Mouse (Mus musculus) testis, adult 2 months (tissue): ENCODE measurements around the gene Ssr1.

Source experiments
- CTCF ChIP-seq: fragments of 200-500 bp; IDR thresholded peaks from 2 replicates; pipeline ENCODE4 v1.5.1; 2012; ENCODE audit warnings: low read depth, mild to moderate bottlenecking, inconsistent platforms, low read length, moderate library complexity; ENCODE audit not compliant: control insufficient read depth, insufficient read depth, insufficient replicate concordance
- POLR2A ChIP-seq: fragments of 200-500 bp; IDR thresholded peaks from 2 replicates; pipeline ENCODE4 v1.6.1; 2012; ENCODE audit warnings: low read depth, mild to moderate bottlenecking, inconsistent platforms, low read length, moderate library complexity; ENCODE audit not compliant: control insufficient read depth

DNA sequence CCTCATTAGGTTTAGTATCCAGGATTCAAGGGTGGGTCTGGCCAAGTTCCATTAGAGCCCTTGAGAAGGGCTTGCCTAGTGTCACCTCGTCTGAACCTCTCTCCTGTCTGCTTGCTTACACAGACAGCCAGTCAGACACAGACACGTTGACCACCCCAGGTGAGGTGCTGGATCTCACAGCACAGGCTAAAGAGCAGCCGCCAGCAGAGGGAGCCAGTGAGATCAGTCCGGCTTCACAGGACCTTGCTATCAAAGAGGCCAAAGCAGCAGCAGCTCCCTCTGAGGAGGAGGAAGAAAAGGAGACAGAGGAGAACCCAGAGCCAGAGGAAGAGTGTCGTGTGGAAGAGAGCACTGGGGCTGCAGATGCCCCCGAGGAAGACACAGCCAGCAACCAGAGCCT, 47.3 kb downstream of the Ssr1 start:
- TF ChIP-seq CTCF (peak; percentile 73), POLR2A (no peak)
